Mouse (Mus musculus) heart, postnatal 0 days (tissue): ENCODE results near the gene Myo16.

Experiments used
- CTCF ChIP-seq: IDR thresholded peaks from 2 replicates; pipeline ENCODE4 v1.5.1; 2016; ENCODE audit warnings: antibody characterized with exemption, control low read depth, low read depth
- EP300 ChIP-seq: IDR thresholded peaks from 2 replicates; pipeline ENCODE4 v1.6.1; 2016; ENCODE audit warnings: antibody characterized with exemption, low read depth

- TF ChIP-seq CTCF: no peak
- TF ChIP-seq EP300: no peak
Observed at GRCm38 (mm10) chr8:10641343-10641742, 487.6 kb downstream of the Myo16 start.
